Mouse (Mus musculus) neutrophil, adult 83 days (primary cell): ENCODE results near the gene Immt. TPM values are rescaled to one million over a fixed set of nuclear protein-coding genes. Genes with fewer than 3 reads are reported as not detected.

Experiments
- total RNA-seq, 2 experiments: library from RNA; stranded (reverse); gene quantifications; one replicate each; pipeline ENCODE4 v1.2.4; 2023

The Immt gene
- total RNA-seq: 10 to 100 TPM; 58.9 to 60.1 TPM

GRCm38 (mm10) chr6:71830690-71831580 lies at the start of gene Immt:
Immt (plus strand) TSS chr6:71831331.

GRCm38 (mm10) chr6:71826869-71827268 lies 4.3 kb upstream of the Immt start, which contains the start of gene Mrpl35:
Mrpl35 (minus strand) TSS chr6:71826969.

GRCm38 (mm10) chr6:71908481-71909381 lies 77.6 kb downstream of the Immt start, which contains the start of the genes Ptcd3 and Polr1a:
Ptcd3 (minus strand) TSS chr6:71908750.
Polr1a (plus strand) TSS chr6:71909053.

Other genes starting within 250 kb of the Immt start
- 10 to 100 TPM; 30.5 to 30.6 TPM for gene Kdm3a, start 198.3 kb upstream of the Immt start, total RNA-seq
- under 1 TPM; 0.37 to 0.42 TPM for gene Reep1, start 123.8 kb upstream of the Immt start, total RNA-seq
- 10 to 100 TPM in 1 of 2 experiments, 1 to 10 TPM in 1; 9.2 to 15.8 TPM for gene Mrpl35, start 4.4 kb upstream of the Immt start, total RNA-seq
- gene Ptcd3, start 77.4 kb downstream of the Immt start, total RNA-seq: 10 to 100 TPM; 32.2 to 36.0 TPM
- 10 to 100 TPM; 37.7 to 52.8 TPM for gene Polr1a, start 77.7 kb downstream of the Immt start, total RNA-seq